In genomic region chr1:128456844-128457445, GRCm38 (mm10) we compare ENCODE assay signal across 9 mouse cellular contexts. TPM values are rescaled to one million over a fixed set of nuclear protein-coding genes. Genes with fewer than 3 reads are reported as not detected.
DNase-seq lines count a peak whose midpoint lies in the region; ATAC-seq and TF ChIP-seq lines count a peak whose summit lies in the region.
"Had no signal": no experiment of that assay in that cellular context is flagged by ENCODE, and none has a peak within 500 bp of the region (broad histone marks: within the 10 kb centered on the region; RNA-seq: fewer than 3 reads in every experiment).

No protein-coding gene starts in this region.

- TF ChIP-seq CTCF in gastrocnemius, adult 2 months (IDR thresholded peaks at IDR 0.05), result no peak
- no peak for TF ChIP-seq CTCF in forebrain, postnatal 0 days (IDR thresholded peaks at IDR 0.05; ENCODE audit: low read depth)
- no peak for TF ChIP-seq CTCF in stomach, postnatal 0 days (IDR thresholded peaks at IDR 0.05; ENCODE audit: low read depth)

- no peak for TF ChIP-seq EP300 in stomach, postnatal 0 days (optimal IDR thresholded peaks at IDR 0.05)

- 0 out of 2 replicates have a peak, but pooled peaks cover 2% of the 10 kb centered on the region for H3K4me1 ChIP-seq in forebrain, postnatal 0 days (ENCODE audit: insufficient read depth)
- 0 out of 2 replicates have a peak, but pooled peaks cover 7% of the 10 kb centered on the region for H3K4me1 ChIP-seq in hindbrain, embryonic 14.5 days (replicated peaks; ENCODE audit: control insufficient read depth, insufficient read depth, low read length)
- H3K4me1 ChIP-seq in liver, embryonic 12.5 days, result no peaks in the 10 kb centered on the region
- H3K4me1 ChIP-seq in stomach, postnatal 0 days (replicated peaks; ENCODE audit: control insufficient read depth, insufficient read depth), result no peaks in the 10 kb centered on the region

- no peak overlapping the region; the same call in 1 of the 2 replicates for H3K9ac ChIP-seq in forebrain, postnatal 0 days
- no peak overlapping the region for H3K9ac ChIP-seq in hindbrain, embryonic 14.5 days
- no peak overlapping the region for H3K9ac ChIP-seq in liver, embryonic 12.5 days
- H3K9ac ChIP-seq in stomach, postnatal 0 days (ENCODE audit: low read length), result no peak overlapping the region; the same call in 1 of the 2 replicates

- peak; percentile 64 for ATAC-seq in forebrain, postnatal 0 days
- ATAC-seq in hindbrain, embryonic 14.5 days (ENCODE audit: low FRiP score), result peak; percentile 75; the same call in 1 of the 2 replicates
- ATAC-seq in liver, embryonic 12.5 days, result no peak
- no peak for ATAC-seq in stomach, postnatal 0 days (ENCODE audit: low FRiP score, low TSS enrichment)

- H3K4me2 ChIP-seq in forebrain, postnatal 0 days (ENCODE audit: low read depth), result peak overlapping the region; percentile 37
- peak overlapping the region; percentile 39 for H3K4me2 ChIP-seq in hindbrain, embryonic 14.5 days (replicated peaks)
- H3K4me2 ChIP-seq in liver, embryonic 12.5 days, result peak overlapping the region; percentile 16; the same call in 1 of the 2 replicates
- peak overlapping the region; percentile 34 for H3K4me2 ChIP-seq in stomach, postnatal 0 days (replicated peaks; ENCODE audit: low read depth)

- peak overlapping the region; percentile 66 for H3K27ac ChIP-seq in gastrocnemius, adult 2 months
- peak overlapping the region; percentile 29; the same call in 1 of the 2 replicates for H3K27ac ChIP-seq in forebrain, postnatal 0 days (ENCODE audit: low read depth, low read length)
- no peak overlapping the region for H3K27ac ChIP-seq in hindbrain, embryonic 14.5 days
- H3K27ac ChIP-seq in liver, embryonic 12.5 days, result no peak overlapping the region
- H3K27ac ChIP-seq in stomach, postnatal 0 days (replicated peaks), result no peak overlapping the region

- H3K9me3 ChIP-seq in forebrain, postnatal 0 days (ENCODE audit: low read length), result no peaks in the 10 kb centered on the region
- no peaks in the 10 kb centered on the region for H3K9me3 ChIP-seq in hindbrain, embryonic 14.5 days (ENCODE audit: control insufficient read depth, low read length)
- no peaks in the 10 kb centered on the region for H3K9me3 ChIP-seq in liver, embryonic 12.5 days (replicated peaks)
- H3K9me3 ChIP-seq in stomach, postnatal 0 days (ENCODE audit: control insufficient read depth, low read length), result no peaks in the 10 kb centered on the region

- peak overlapping the region; percentile 60 for H3K4me3 ChIP-seq in gastrocnemius, adult 2 months
- H3K4me3 ChIP-seq in forebrain, postnatal 0 days (ENCODE audit: low read depth, low read length), result 0 out of 2 replicates have a peak overlapping the region, but pooled peaks have one; percentile 7
- no peak overlapping the region for H3K4me3 ChIP-seq in hindbrain, embryonic 14.5 days (replicated peaks; ENCODE audit: low read length)
- H3K4me3 ChIP-seq in liver, embryonic 12.5 days, result no peak overlapping the region
- H3K4me3 ChIP-seq in stomach, postnatal 0 days (ENCODE audit: low read depth, low read length), result peak overlapping the region; percentile 4; the same call in 1 of the 2 replicates

- intact Hi-C loops in gastrocnemius, adult 2 months (cut with DNase I), result loop anchor here (5.0 kb wide), 1 partner anchor 40 kb away; the partner anchor contains the start of gene Dars

- H3K27me3 ChIP-seq in forebrain, postnatal 0 days (ENCODE audit: insufficient read depth, low read length), result no peaks in the 10 kb centered on the region
- H3K27me3 ChIP-seq in hindbrain, embryonic 14.5 days (ENCODE audit: control insufficient read depth, insufficient read depth, low read length), result no peaks in the 10 kb centered on the region
- H3K27me3 ChIP-seq in liver, embryonic 12.5 days (replicated peaks), result peaks cover 12% of the 10 kb centered on the region
- no peaks in the 10 kb centered on the region for H3K27me3 ChIP-seq in stomach, postnatal 0 days (ENCODE audit: control insufficient read depth, insufficient read depth, low read length)
- H3K27me3 ChIP-seq: CH12.LX had no signal

- H3K36me3 ChIP-seq in forebrain, postnatal 0 days (ENCODE audit: insufficient read depth), result no peaks in the 10 kb centered on the region
- no peaks in the 10 kb centered on the region for H3K36me3 ChIP-seq in hindbrain, embryonic 14.5 days (replicated peaks; ENCODE audit: control insufficient read depth, insufficient read depth)
- H3K36me3 ChIP-seq in liver, embryonic 12.5 days, result no peaks in the 10 kb centered on the region
- H3K36me3 ChIP-seq in stomach, postnatal 0 days (ENCODE audit: control insufficient read depth, insufficient read depth, low read length), result no peaks in the 10 kb centered on the region

- 19% methylated on average over 18 of the region's 18 CpGs for WGBS in forebrain, postnatal 0 days
- WGBS in hindbrain, embryonic 14.5 days, result 26% methylated on average over 18 of the region's 18 CpGs
- 45% methylated on average over 18 of the region's 18 CpGs for WGBS in liver, embryonic 12.5 days (ENCODE audit: insufficient replicate concordance)
- 31% methylated on average over 18 of the region's 18 CpGs for WGBS in stomach, postnatal 0 days

- DNase-seq in gastrocnemius, adult 2 months, result peak; percentile 38
- no peak for DNase-seq in gastrocnemius, adult 8-10 months (ENCODE audit: low spot score in 2 of 2)
- peak; percentile 33 for DNase-seq in forebrain, postnatal 0 days
- no peak for DNase-seq in hindbrain, embryonic 14.5 days (ENCODE audit: low spot score)
- no peak for DNase-seq in stomach, postnatal 0 days (ENCODE audit: low spot score)
- no peak for DNase-seq in frontal cortex, adult 2 months (ENCODE audit: extremely low spot score in 1 of 2, low spot score in 1 of 2)
- DNase-seq in thymus, postnatal 4 days, result no peak

RNA-seq across cellular contexts. Expression of gene Dars, which starts 39.8 kb away (rescaled TPM):
- 10 to 100 TPM; 64.7 to 77.0 TPM for total RNA-seq in gastrocnemius, adult 2 months (2021)
- total RNA-seq in gastrocnemius, adult 8-10 months (2022), result 10 to 100 TPM; 60.3 to 73.0 (median 68.2) TPM
- total RNA-seq in forebrain, postnatal 0 days (2014; rRNA removed), result 90.4 and 101 TPM in 2 replicates
- 128 and 130 TPM in 2 replicates for polyA plus RNA-seq in forebrain, postnatal 0 days (2015; fragmentation: Nextera tagmentation; extraction: Ambion mirVana)
- 97.3 and 98.7 TPM in 2 replicates for polyA plus RNA-seq in hindbrain, embryonic 14.5 days (2014; fragmentation: Nextera tagmentation; extraction: Ambion mirVana)
- polyA plus RNA-seq in liver, embryonic 12.5 days (2016; fragmentation: Nextera tagmentation; extraction: Ambion mirVana), result 161 and 166 TPM in 2 replicates
- polyA plus RNA-seq in stomach, postnatal 0 days (2015; fragmentation: Nextera tagmentation; extraction: Ambion mirVana), result 85.7 and 89.9 TPM in 2 replicates
- polyA plus RNA-seq in frontal cortex, adult 2 months (2012; rRNA removed), result 39.9 and 45.7 TPM in 2 replicates

Comparison
In these comparisons a context has a peak if more than half of its experiments do, and no peak if none do; other contexts are left out.
1. DNase-seq: peak in gastrocnemius, adult 2 months (single experiment) and forebrain, postnatal 0 days (single experiment); none in gastrocnemius, adult 8-10 months (0 of 2), hindbrain, embryonic 14.5 days (single experiment), stomach, postnatal 0 days (single experiment), frontal cortex, adult 2 months (0 of 2) and thymus, postnatal 4 days (single experiment).
2. H3K27ac ChIP-seq: peak in gastrocnemius, adult 2 months (single experiment) and forebrain, postnatal 0 days (single experiment); none in hindbrain, embryonic 14.5 days (single experiment), liver, embryonic 12.5 days (single experiment) and stomach, postnatal 0 days (single experiment).
3. H3K4me3 ChIP-seq: peak in gastrocnemius, adult 2 months (single experiment), forebrain, postnatal 0 days (single experiment) and stomach, postnatal 0 days (single experiment); none in hindbrain, embryonic 14.5 days (single experiment) and liver, embryonic 12.5 days (single experiment).
4. ATAC-seq: peak in forebrain, postnatal 0 days (single experiment) and hindbrain, embryonic 14.5 days (single experiment); none in liver, embryonic 12.5 days (single experiment) and stomach, postnatal 0 days (single experiment).
5. Peak in every context shown above with its lines, with median percentiles within 50 percentile points of each other: H3K4me2 ChIP-seq.